Mouse (Mus musculus): ENCODE measurements around the gene Arpc2.

- TF ChIP-seq CTCF (IDR thresholded peaks at IDR 0.05; ENCODE audit: low read depth, low read length): no peak
- no peak for TF ChIP-seq POLR2A (IDR thresholded peaks at IDR 0.05; ENCODE audit: insufficient read depth, low read length)
- TF ChIP-seq EP300 (IDR thresholded peaks at IDR 0.05; ENCODE audit: insufficient read depth, low read depth, low read length): no peak
These were observed 5.9 kb upstream of the Arpc2 start for GRCm38 (mm10) chr1:74229942-74230341.

Measured in ES-Bruce4 (cell line).